In the genomic region with DNA sequence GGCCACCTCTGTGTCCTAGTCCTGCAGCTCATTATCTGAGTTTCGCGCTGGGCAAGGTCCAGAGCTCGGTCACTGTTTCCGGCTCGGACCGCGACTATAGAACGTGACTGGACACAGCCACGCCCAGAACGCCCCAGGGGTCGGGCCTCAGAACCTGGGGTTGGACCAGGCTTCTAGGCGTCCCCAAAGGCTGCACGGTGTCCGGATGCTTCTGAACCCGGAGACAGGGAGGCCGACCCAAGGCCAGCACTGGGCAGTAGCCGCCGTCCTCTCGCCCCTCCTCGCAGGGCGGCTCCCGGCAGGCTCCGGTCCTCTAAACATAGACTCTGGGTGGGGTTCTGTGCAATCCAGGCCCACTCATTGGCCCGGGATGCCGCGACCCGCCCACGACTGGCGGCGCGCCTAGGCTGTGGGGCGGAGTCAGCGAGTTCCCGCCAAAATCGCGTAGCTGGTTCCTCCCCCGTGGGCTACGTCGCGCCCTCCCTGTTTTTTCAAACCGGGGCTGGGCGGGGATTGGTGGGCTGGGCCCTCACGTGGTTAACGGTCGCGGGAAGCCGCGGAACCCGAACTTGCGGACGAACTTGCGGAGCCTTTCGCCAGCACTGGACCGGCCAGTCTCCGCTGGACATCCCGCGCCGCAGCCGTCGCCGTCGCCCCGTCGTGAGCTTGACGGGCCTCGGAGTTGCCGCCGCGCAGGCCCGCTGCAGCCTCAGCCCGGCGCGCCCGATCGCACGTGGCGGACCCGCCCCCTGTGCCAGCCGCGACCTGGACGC, we compare ENCODE assay signal across 8 mouse cellular contexts. TPM values are rescaled to one million over a fixed set of nuclear protein-coding genes. Genes with fewer than 3 reads are reported as not detected.
DNase-seq lines count a peak whose midpoint lies in the region; ATAC-seq and TF ChIP-seq lines count a peak whose summit lies in the region.

Gene Wee1 (plus strand): TSS at position 531 of the 773 bp plus-strand sequence.

- H3K27ac ChIP-seq in bone marrow, adult 2 months (ENCODE audit: control insufficient read depth, insufficient read depth, low read depth, low read length, poor library complexity) = peak within 1 kb of the TSS; percentile 83
- peak within 1 kb of the TSS; percentile 94 for H3K27ac ChIP-seq in embryonic facial prominence, embryonic 15.5 days (replicated peaks)
- peak within 1 kb of the TSS; percentile 99 for H3K27ac ChIP-seq in heart, embryonic 10.5 days
- H3K27ac ChIP-seq in kidney, embryonic 15.5 days = peak within 1 kb of the TSS; percentile 96

- peak within 1 kb of the TSS; percentile 89 for H3K4me3 ChIP-seq in bone marrow, adult 2 months (replicated peaks; ENCODE audit: control insufficient read depth, low read depth, low read length)
- peak within 1 kb of the TSS; percentile 98 for H3K4me3 ChIP-seq in embryonic facial prominence, embryonic 15.5 days (replicated peaks)
- H3K4me3 ChIP-seq in heart, embryonic 10.5 days = peak within 1 kb of the TSS; percentile 95
- peak within 1 kb of the TSS; percentile 99 for H3K4me3 ChIP-seq in kidney, embryonic 15.5 days (replicated peaks)

- peak; percentile 86; the same call in 1 of the 2 replicates for TF ChIP-seq POLR2A in bone marrow, adult 2 months (IDR thresholded peaks at IDR 0.05; ENCODE audit: borderline replicate concordance, control insufficient read depth, low read depth, low read length)

- H3K9me3 ChIP-seq in embryonic facial prominence, embryonic 15.5 days (replicated peaks) = no peaks in the 10 kb centered on the region
- no peaks in the 10 kb centered on the region for H3K9me3 ChIP-seq in heart, embryonic 10.5 days
- H3K9me3 ChIP-seq in kidney, embryonic 15.5 days (replicated peaks) = no peaks in the 10 kb centered on the region

- H3K27me3 ChIP-seq in embryonic facial prominence, embryonic 15.5 days = no peaks in the 10 kb centered on the region
- H3K27me3 ChIP-seq in heart, embryonic 10.5 days (ENCODE audit: insufficient read depth, poor library complexity, severe bottlenecking) = no peaks in the 10 kb centered on the region
- H3K27me3 ChIP-seq in kidney, embryonic 15.5 days = no peaks in the 10 kb centered on the region

- under 1% methylated on average over 79 of the region's 81 CpGs for WGBS in bone marrow, adult 2 months
- under 1% methylated on average over 81 of the region's 81 CpGs for WGBS in embryonic facial prominence, embryonic 15.5 days
- WGBS in heart, embryonic 10.5 days = under 1% methylated on average over 81 of the region's 81 CpGs
- WGBS in kidney, embryonic 15.5 days = under 1% methylated on average over 81 of the region's 81 CpGs

- H3K4me1 ChIP-seq in bone marrow, adult 2 months (ENCODE audit: control insufficient read depth, insufficient read depth, low read length) = no peaks in the 10 kb centered on the region; the same call in 1 of the 2 replicates
- peaks cover 18% of the 10 kb centered on the region for H3K4me1 ChIP-seq in embryonic facial prominence, embryonic 15.5 days
- peaks cover 41% of the 10 kb centered on the region for H3K4me1 ChIP-seq in heart, embryonic 10.5 days
- peaks cover 18% of the 10 kb centered on the region for H3K4me1 ChIP-seq in kidney, embryonic 15.5 days

- peak; percentile 98 for ATAC-seq in embryonic facial prominence, embryonic 15.5 days (ENCODE audit: insufficient number of reproducible peaks, low FRiP score, low TSS enrichment, low read depth)
- ATAC-seq in kidney, embryonic 15.5 days (replicated peaks; ENCODE audit: low FRiP score) = peak; percentile 99
- peak; percentile 90 for ATAC-seq in monocyte, adult 5-6 weeks (replicated peaks; ENCODE audit: insufficient number of reproducible peaks, low FRiP score, low TSS enrichment, poor library complexity, severe bottlenecking)

- H3K4me2 ChIP-seq in embryonic facial prominence, embryonic 15.5 days (replicated peaks) = peak within 1 kb of the TSS; percentile 77
- peak within 1 kb of the TSS; percentile 72 for H3K4me2 ChIP-seq in kidney, embryonic 15.5 days

- H3K9ac ChIP-seq in embryonic facial prominence, embryonic 15.5 days = peak within 1 kb of the TSS; percentile 82
- H3K9ac ChIP-seq in kidney, embryonic 15.5 days = peak within 1 kb of the TSS; percentile 92

- DNase-seq in 416B (ENCODE audit: low read depth) = peak; percentile 98
- peak; percentile 99 for DNase-seq in heart, embryonic 10.5 days (ENCODE audit: low spot score)
- DNase-seq in liver = peak; percentile 99
- DNase-seq in spleen, postnatal 4 days (ENCODE audit: low spot score in 2 of 2) = peak; percentile 99

- TF ChIP-seq CTCF in bone marrow, adult 2 months (IDR thresholded peaks at IDR 0.05; ENCODE audit: control insufficient read depth, insufficient read depth, low read length) = no peak

- no peaks in the 10 kb centered on the region for H3K36me3 ChIP-seq in embryonic facial prominence, embryonic 15.5 days
- H3K36me3 ChIP-seq in heart, embryonic 10.5 days = peaks cover 9% of the 10 kb centered on the region
- peaks cover 7% of the 10 kb centered on the region; the same call in 1 of the 2 replicates for H3K36me3 ChIP-seq in kidney, embryonic 15.5 days

RNA-seq across cellular contexts. Expression of gene Wee1, which starts in this region (rescaled TPM):
- 8.6 and 13.6 TPM in 2 replicates for polyA plus RNA-seq in bone marrow, adult 2 months (2011; ENCODE audit: insufficient read depth, insufficient read length, low replicate concordance, missing spikeins)
- polyA plus RNA-seq in embryonic facial prominence, embryonic 15.5 days (2015; fragmentation: Nextera tagmentation; extraction: Ambion mirVana) = 22.2 and 23.9 TPM in 2 replicates
- polyA plus RNA-seq in heart, embryonic 10.5 days (2016; fragmentation: Nextera tagmentation; extraction: Ambion mirVana) = 25.1 and 29.0 TPM in 2 replicates
- polyA plus RNA-seq in kidney, embryonic 15.5 days (2015; fragmentation: Nextera tagmentation; extraction: Ambion mirVana) = 25.1 and 26.6 TPM in 2 replicates
- 1.2 to 2.8 TPM (median 2.2 TPM) in 3 replicates for total RNA-seq in monocyte, adult 5-6 weeks (2017)

Comparison
In these comparisons a context has a peak if more than half of its experiments do, and no peak if none do; other contexts are left out.
1. Peak in every context shown above with its lines: DNase-seq, ATAC-seq, H3K4me3 ChIP-seq and H3K27ac ChIP-seq.